Mouse (Mus musculus) ES-E14 (cell line): ENCODE data around the gene Gm49450. TPM values are rescaled to one million over a fixed set of nuclear protein-coding genes. Genes with fewer than 3 reads are reported as not detected.

Experiments used
- DNase-seq: peaks from one replicate; pipeline ENCODE4 v3.0.0-alpha.2; 2013; ENCODE audit warnings: low read depth, low spot score
- H3K27ac ChIP-seq: 2 replicates; pipeline ENCODE4 v1.5.1; 2012; ENCODE audit warnings: low read depth, mild to moderate bottlenecking, low read length, moderate library complexity, mixed read lengths; ENCODE audit not compliant: poor library complexity, insufficient read depth, severe bottlenecking
- H3K36me3 ChIP-seq: 2 replicates; pipeline ENCODE4 v1.6.1; 2012; ENCODE audit warnings: mild to moderate bottlenecking, low read length, moderate library complexity, mixed read lengths; ENCODE audit not compliant: control insufficient read depth, poor library complexity, insufficient read depth, severe bottlenecking
- H3K4me1 ChIP-seq, 2 experiments: fragments of 150-350 bp in 1 of 2; sonication (generic) in 1 of 2; 2 replicates each; pipeline ENCODE4 v1.6.1; 2012; ENCODE audit warnings: low read length in 2 of 2, mild to moderate bottlenecking in 1 of 2, mixed read lengths in 1 of 2; ENCODE audit not compliant: control insufficient read depth in 2 of 2, insufficient read depth in 2 of 2, poor library complexity in 1 of 2
- H3K4me3 ChIP-seq, 2 experiments: fragments of 150-350 bp in 1 of 2; sonication (generic) in 1 of 2; 2 replicates each; pipeline ENCODE4 v1.5.1; 2012; ENCODE audit warnings: low read length in 2 of 2, low read depth in 1 of 2, mild to moderate bottlenecking in 1 of 2, mixed read lengths in 1 of 2; ENCODE audit not compliant: insufficient read depth in 1 of 2, poor library complexity in 1 of 2, severe bottlenecking in 1 of 2
- H3K9ac ChIP-seq: 2 replicates; pipeline ENCODE4 v1.6.1; 2012; ENCODE audit warnings: low read depth, mild to moderate bottlenecking, low read length, mixed read lengths; ENCODE audit not compliant: poor library complexity, insufficient read depth, severe bottlenecking
- H3K9me3 ChIP-seq: fragments of 150-350 bp; sonication (generic); 2 replicates; pipeline ENCODE4 v1.6.1; 2012; ENCODE audit warnings: low read depth, mild to moderate bottlenecking, low read length; ENCODE audit not compliant: control insufficient read depth, insufficient read depth
- CHD2 ChIP-seq: IDR thresholded peaks from 2 replicates; pipeline ENCODE4 v1.6.1; 2014; ENCODE audit warnings: mild to moderate bottlenecking, low read depth, low read length, inconsistent platforms
- HCFC1 ChIP-seq: IDR thresholded peaks from 2 replicates; pipeline ENCODE4 v1.6.1; 2012; ENCODE audit warnings: low read length, inconsistent platforms, borderline replicate concordance; ENCODE audit not compliant: insufficient read depth
- MAFK ChIP-seq: IDR thresholded peaks from 2 replicates; pipeline ENCODE4 v1.6.1; 2014; ENCODE audit warnings: mild to moderate bottlenecking, low read depth, low read length, inconsistent platforms; ENCODE audit not compliant: insufficient read depth
- ZC3H11A ChIP-seq: IDR thresholded peaks from 2 replicates; pipeline ENCODE4 v1.6.1; 2012; ENCODE audit warnings: low read depth, mild to moderate bottlenecking, inconsistent platforms, low read length, borderline replicate concordance
- ZNF384 ChIP-seq: IDR thresholded peaks from 2 replicates; pipeline ENCODE4 v1.6.1; 2012; ENCODE audit warnings: low read depth, low read length, inconsistent platforms
- in situ Hi-C, 2 experiments: fragments of 600-800 bp; cut with MboI; formaldehyde crosslinking; loops; one replicate each; pipeline ENCODE4 v1.15.1; 2025; ENCODE audit warnings: low sequenced_read_pairs in 2 of 2, inconsistent platforms in 1 of 2; ENCODE audit not compliant: unreplicated experiment in 2 of 2
- total RNA-seq: library from RNA; depleted of rRNA; stranded (reverse); fragments of 300-350 nt; gene quantifications from 2 replicates; pipeline ENCODE4 v1.2.3, GENCODE M21; 2012

Gene Gm49450
- total RNA-seq, 1 experiment: not detected

DNA sequence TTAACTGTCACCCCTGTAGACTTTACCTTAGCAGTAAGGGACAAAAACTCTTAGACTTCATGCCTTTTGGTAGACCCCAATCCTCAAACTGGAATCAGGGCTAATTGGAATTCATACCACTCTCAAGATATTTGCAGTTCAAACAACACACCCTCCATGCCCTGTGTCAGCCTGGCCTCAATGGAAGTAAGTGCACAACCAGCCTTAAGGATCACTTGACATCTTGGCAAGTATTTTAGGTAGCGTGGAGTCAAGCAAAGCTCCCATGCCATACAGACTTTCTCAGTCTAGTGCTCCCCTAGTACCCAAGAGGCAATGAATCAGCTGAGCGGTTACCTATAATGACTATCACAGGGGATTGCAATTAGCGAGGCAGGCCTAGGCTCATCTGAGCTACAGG, 22.4 kb downstream of the Gm49450 start:
- H3K9ac ChIP-seq: no peak overlapping the region
- in situ Hi-C loops: no loop called here
- peaks cover 14% of the 10 kb centered on the region for H3K36me3 ChIP-seq
- H3K9me3 ChIP-seq: no peaks in the 10 kb centered on the region
- H3K4me1 ChIP-seq: peaks cover 0 to 10% of the 10 kb centered on the region in 2 experiments; a peak in 2 of 4 replicates
- TF ChIP-seq ZNF384 (no peak), CHD2 (no peak), MAFK (no peak), ZC3H11A (no peak), HCFC1 (no peak)
- no peak overlapping the region for H3K27ac ChIP-seq
- peak overlapping the region in 1 of 2 experiments; percentile 7; a peak in 1 of 4 replicates for H3K4me3 ChIP-seq
- no peak for DNase-seq

- Histone ChIP-seq H3K27ac (no peak overlapping the region), H3K4me1 (peaks cover 0 to 6% of the 10 kb centered on the region in 2 experiments; a peak in 2 of 4 replicates), H3K9me3 (no peaks in the 10 kb centered on the region), H3K4me3 (no peak overlapping the region), H3K36me3 (peaks cover 14% of the 10 kb centered on the region), H3K9ac (no peak overlapping the region)
- in situ Hi-C loops: no loop called here
- TF ChIP-seq ZNF384: no peak
- TF ChIP-seq CHD2: 0 out of 2 replicates have a peak, but pooled peaks have one; percentile 23
- no peak for DNase-seq
Measured at GRCm38 (mm10) chr15:98930017-98930734, 23.2 kb downstream of the Gm49450 start.

GRCm38 (mm10) chr15:98928598-98929240, 24.6 kb downstream of the Gm49450 start:
- in situ Hi-C loops: no loop called here
- Histone ChIP-seq H3K27ac (no peak overlapping the region), H3K9ac (no peak overlapping the region), H3K36me3 (peaks cover 12% of the 10 kb centered on the region), H3K9me3 (no peaks in the 10 kb centered on the region), H3K4me3 (no peak overlapping the region), H3K4me1 (peaks cover 0 to 6% of the 10 kb centered on the region in 2 experiments; a peak in 2 of 4 replicates)
- DNase-seq: peak; percentile 77
- TF ChIP-seq ZNF384 (peak; percentile 70; the same call in 1 of the 2 replicates), CHD2 (no peak), MAFK (no peak), ZC3H11A (no peak; the same call in 1 of the 2 replicates), HCFC1 (no peak)

DNA sequence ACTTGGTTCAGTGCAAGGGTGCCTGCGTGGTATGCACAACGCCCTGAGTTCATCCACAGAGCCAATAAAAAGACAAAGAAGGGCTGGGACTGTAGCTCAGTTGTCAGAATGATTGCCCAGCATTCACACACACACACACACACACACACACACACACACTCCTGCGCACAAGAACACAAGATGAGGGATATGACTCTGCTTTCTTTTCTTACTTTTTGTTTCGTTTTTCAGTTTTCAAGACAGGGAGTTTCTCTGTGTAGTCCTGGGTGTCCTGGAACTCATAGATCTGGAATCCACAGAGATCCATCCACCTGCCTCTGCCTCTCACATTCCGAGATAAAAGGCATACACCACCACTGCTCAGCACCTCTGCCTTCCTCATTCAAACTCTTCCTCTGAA, 25.8 kb downstream of the Gm49450 start:
- Histone ChIP-seq H3K9ac (no peak overlapping the region), H3K27ac (no peak overlapping the region), H3K36me3 (peaks cover 6% of the 10 kb centered on the region), H3K9me3 (no peaks in the 10 kb centered on the region), H3K4me1 (peaks cover 0 to 6% of the 10 kb centered on the region in 2 experiments; a peak in 2 of 4 replicates), H3K4me3 (no peak overlapping the region)
- TF ChIP-seq CHD2 (no peak), ZC3H11A (no peak), ZNF384 (no peak), HCFC1 (no peak), MAFK (no peak)
- DNase-seq: no peak
- in situ Hi-C loops: no loop called here
